Mouse (Mus musculus) ES-Bruce4 (cell line): Measurements from ENCODE around the gene Dab2ip. TPM values are rescaled to one million over a fixed set of nuclear protein-coding genes. Genes with fewer than 3 reads are reported as not detected.
A peak's percentile ranks its signal among the peaks of the same experiment; 100 is the strongest.

ENCODE experiments used
- H3K27ac ChIP-seq: 2 replicates; pipeline ENCODE4 v1.5.1; 2012; ENCODE audit warnings: low read length, inconsistent platforms; ENCODE audit not compliant: insufficient read depth
- H3K27me3 ChIP-seq: 2 replicates; pipeline ENCODE4 v1.6.1; 2012; ENCODE audit warnings: mild to moderate bottlenecking, low read length, inconsistent platforms; ENCODE audit not compliant: control insufficient read depth, poor library complexity, insufficient read depth, severe bottlenecking
- H3K36me3 ChIP-seq: 2 replicates; pipeline ENCODE4 v1.6.1; 2012; ENCODE audit warnings: inconsistent platforms, mild to moderate bottlenecking, low read length, moderate library complexity; ENCODE audit not compliant: control insufficient read depth, poor library complexity, insufficient read depth, severe bottlenecking
- H3K4me1 ChIP-seq: one replicate; pipeline ENCODE4 v1.8.1; 2011; ENCODE audit warnings: low read length; ENCODE audit not compliant: control insufficient read depth, insufficient read depth
- H3K4me3 ChIP-seq: 2 replicates; pipeline ENCODE4 v1.5.1; 2011; ENCODE audit warnings: low read depth, mild to moderate bottlenecking, low read length
- H3K9ac ChIP-seq: 2 replicates; pipeline ENCODE4 v1.6.1; 2012; ENCODE audit warnings: low read depth, mild to moderate bottlenecking, inconsistent platforms; ENCODE audit not compliant: poor library complexity, severe bottlenecking
- H3K9me3 ChIP-seq: replicated peaks from 2 replicates; pipeline ENCODE4 v1.6.1; 2012; ENCODE audit warnings: mild to moderate bottlenecking, low read length, inconsistent platforms; ENCODE audit not compliant: control insufficient read depth, poor library complexity, insufficient read depth, severe bottlenecking
- CTCF ChIP-seq: IDR thresholded peaks from one replicate; pipeline ENCODE4 v1.8.1; 2011; ENCODE audit warnings: low read depth, low read length
- EP300 ChIP-seq: IDR thresholded peaks from 2 replicates; pipeline ENCODE4 v1.6.1; 2011; ENCODE audit warnings: low read depth, low read length; ENCODE audit not compliant: insufficient read depth
- POLR2A ChIP-seq: IDR thresholded peaks from one replicate; pipeline ENCODE4 v1.8.1; 2011; ENCODE audit warnings: low read length; ENCODE audit not compliant: insufficient read depth
- polyA plus RNA-seq: library from polyadenylated mRNA; stranded (reverse); fragments of >200 nt; gene quantifications from 2 replicates; pipeline ENCODE4 v1.2.4, GENCODE M21; 2011; ENCODE audit warnings: low read depth; ENCODE audit not compliant: missing spikeins, insufficient read depth, insufficient read length

Gene Dab2ip
- polyA plus RNA-seq, 1 experiment, result 29.4 TPM

GRCm38 (mm10) chr2:35615366-35615765 is 57.3 kb downstream of the Dab2ip start:
- no peaks in the 10 kb centered on the region for H3K27me3 ChIP-seq
- H3K9ac ChIP-seq, result no peak overlapping the region
- no peaks in the 10 kb centered on the region for H3K36me3 ChIP-seq
- peaks cover 25% of the 10 kb centered on the region for H3K4me1 ChIP-seq
- H3K4me3 ChIP-seq, result no peak overlapping the region
- H3K9me3 ChIP-seq, result no peaks in the 10 kb centered on the region
- H3K27ac ChIP-seq, result 0 out of 2 replicates have a peak overlapping the region, but pooled peaks have one; percentile 20
- TF ChIP-seq EP300 (no peak), CTCF (no peak), POLR2A (no peak)

GRCm38 (mm10) chr2:35615977-35616376 is 57.9 kb downstream of the Dab2ip start:
- Histone ChIP-seq H3K4me1 (peaks cover 25% of the 10 kb centered on the region), H3K36me3 (no peaks in the 10 kb centered on the region), H3K4me3 (no peak overlapping the region), H3K9ac (no peak overlapping the region), H3K27me3 (no peaks in the 10 kb centered on the region), H3K9me3 (no peaks in the 10 kb centered on the region), H3K27ac (0 out of 2 replicates have a peak overlapping the region, but pooled peaks have one; percentile 20)
- no peak for TF ChIP-seq POLR2A
- peak; percentile 48 for TF ChIP-seq CTCF

GRCm38 (mm10) chr2:35616891-35617658 is 59.0 kb downstream of the Dab2ip start:
- TF ChIP-seq CTCF, result no peak
- TF ChIP-seq POLR2A, result no peak
- TF ChIP-seq EP300, result no peak
- H3K27ac ChIP-seq, result no peak overlapping the region
- no peaks in the 10 kb centered on the region for H3K27me3 ChIP-seq
- H3K36me3 ChIP-seq, result no peaks in the 10 kb centered on the region
- no peak overlapping the region for H3K4me3 ChIP-seq
- no peaks in the 10 kb centered on the region for H3K9me3 ChIP-seq
- no peak overlapping the region for H3K9ac ChIP-seq
- peaks cover 25% of the 10 kb centered on the region for H3K4me1 ChIP-seq

GRCm38 (mm10) chr2:35618981-35619380 is 60.9 kb downstream of the Dab2ip start:
- Histone ChIP-seq H3K27ac (no peak overlapping the region), H3K27me3 (no peaks in the 10 kb centered on the region), H3K9ac (no peak overlapping the region), H3K9me3 (no peaks in the 10 kb centered on the region), H3K4me1 (peaks cover 17% of the 10 kb centered on the region), H3K4me3 (no peak overlapping the region), H3K36me3 (no peaks in the 10 kb centered on the region)
- no peak for TF ChIP-seq EP300
- TF ChIP-seq CTCF, result no peak
- TF ChIP-seq POLR2A, result no peak

- TF ChIP-seq EP300 (no peak), CTCF (no peak), POLR2A (no peak)
- Histone ChIP-seq H3K4me3 (no peak overlapping the region), H3K36me3 (no peaks in the 10 kb centered on the region), H3K9ac (no peak overlapping the region), H3K27ac (no peak overlapping the region), H3K4me1 (peaks cover 12% of the 10 kb centered on the region), H3K9me3 (no peaks in the 10 kb centered on the region), H3K27me3 (no peaks in the 10 kb centered on the region)
These were observed 61.5 kb downstream of the Dab2ip start for GRCm38 (mm10) chr2:35619532-35619931.

- H3K9me3 ChIP-seq, result no peaks in the 10 kb centered on the region
These were observed 62.5 kb downstream of the Dab2ip start for GRCm38 (mm10) chr2:35620364-35621224.

More at GRCm38 (mm10) chr2:35620364-35621224, 62.5 kb downstream of the Dab2ip start:
- H3K36me3 ChIP-seq, result no peaks in the 10 kb centered on the region
- TF ChIP-seq EP300 (0 out of 2 replicates have a peak, but pooled peaks have one; percentile 48), POLR2A (no peak)
- no peak overlapping the region for H3K27ac ChIP-seq
- 0 out of 2 replicates have a peak overlapping the region, but pooled peaks have one; percentile 9 for H3K4me3 ChIP-seq
- no peak overlapping the region for H3K9ac ChIP-seq
- peaks cover 6% of the 10 kb centered on the region for H3K4me1 ChIP-seq
- no peaks in the 10 kb centered on the region for H3K27me3 ChIP-seq
